Mouse (Mus musculus) spleen, adult 2 months (tissue): ENCODE results near the gene Nfix. TPM values are rescaled to one million over a fixed set of nuclear protein-coding genes. Genes with fewer than 3 reads are reported as not detected.

Source experiments
- DNase-seq, 2 experiments: peaks; one replicate each; pipeline versions ENCODE4 v3.0.0 to v3.0.0-alpha.2; 2012 to 2021; ENCODE audit warnings: low spot score in 2 of 2, low read depth in 1 of 2
- H3K27ac ChIP-seq: fragments of 200-500 bp; 2 replicates; pipeline ENCODE4 v1.5.1; 2012; ENCODE audit warnings: low read length, inconsistent platforms; ENCODE audit not compliant: insufficient read depth
- H3K27me3 ChIP-seq: fragments of 200-500 bp; 2 replicates; pipeline ENCODE4 v1.6.1; 2012; ENCODE audit warnings: mild to moderate bottlenecking, moderate library complexity, low read length, inconsistent platforms; ENCODE audit not compliant: control insufficient read depth, insufficient read depth
- H3K36me3 ChIP-seq: fragments of 200-500 bp; 2 replicates; pipeline ENCODE4 v1.6.1; 2012; ENCODE audit warnings: mild to moderate bottlenecking, low read length, inconsistent platforms; ENCODE audit not compliant: control insufficient read depth, insufficient read depth
- H3K4me1 ChIP-seq: fragments of 200-500 bp; 2 replicates; pipeline ENCODE4 v1.6.1; 2011; ENCODE audit warnings: inconsistent platforms; ENCODE audit not compliant: control insufficient read depth, insufficient read depth, insufficient read length
- H3K4me3 ChIP-seq: fragments of 200-500 bp; 2 replicates; pipeline ENCODE4 v1.5.1; 2011; ENCODE audit warnings: mild to moderate bottlenecking, inconsistent platforms; ENCODE audit not compliant: insufficient read depth, insufficient read length; ENCODE audit errors: extremely low read depth
- CTCF ChIP-seq: fragments of 200-500 bp; IDR thresholded peaks from 2 replicates; pipeline ENCODE4 v1.5.1; 2011; ENCODE audit warnings: mild to moderate bottlenecking, inconsistent platforms; ENCODE audit not compliant: insufficient read depth, insufficient read length, insufficient replicate concordance; ENCODE audit errors: extremely low read depth
- POLR2A ChIP-seq: fragments of 200-500 bp; IDR thresholded peaks from 2 replicates; pipeline ENCODE4 v1.6.1; 2011; ENCODE audit warnings: low read depth, low read length, inconsistent platforms
- WGBS: fragments of 180-500 bp; shearing (Covaris S2); methylation state at CpG from one replicate; pipeline ENCODE4 v1.1.7; 2018; 5-methylcytosine and 5-hydroxymethylcytosine counted together
- polyA plus RNA-seq: library from polyadenylated mRNA; depleted of rRNA; stranded (reverse); fragments of >200 nt; gene quantifications from 2 replicates; pipeline ENCODE4 v1.2.3, GENCODE M21; 2012

Nfix gene
- polyA plus RNA-seq, 1 experiment: 13.7 TPM

DNA sequence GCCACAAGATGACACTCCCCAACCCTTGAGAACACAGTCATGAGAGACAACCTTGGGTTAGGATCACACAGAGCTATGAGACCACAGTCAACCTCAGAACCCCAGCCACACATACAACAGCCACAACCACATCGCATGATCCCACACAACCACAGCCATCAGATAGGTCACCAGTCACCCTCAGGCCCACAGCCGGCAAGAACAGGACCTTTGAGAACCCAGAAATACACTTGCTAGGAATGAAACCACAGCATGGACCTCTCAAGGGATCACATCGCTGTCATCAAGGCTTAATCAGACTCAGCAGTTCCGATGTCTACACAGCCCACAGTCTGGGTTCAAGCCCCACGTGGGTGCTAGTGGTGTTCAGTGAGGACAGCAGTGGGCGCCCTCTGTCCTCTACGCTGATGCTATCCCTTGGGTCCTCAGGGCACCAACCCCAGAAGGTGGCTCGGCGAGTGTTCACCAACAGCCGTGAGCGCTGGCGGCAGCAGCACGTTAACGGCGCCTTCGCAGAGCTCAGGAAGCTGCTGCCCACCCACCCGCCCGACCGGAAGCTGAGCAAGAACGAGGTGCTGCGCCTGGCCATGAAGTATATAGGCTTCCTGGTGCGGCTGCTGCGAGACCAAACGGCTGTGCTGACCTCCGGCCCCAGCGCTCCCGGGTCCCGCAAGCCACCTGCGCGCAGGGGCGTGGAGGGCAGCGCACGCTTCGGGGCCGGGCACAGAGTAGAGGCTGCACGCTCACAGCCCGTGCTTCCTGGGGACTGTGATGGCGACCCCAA, 96.5 kb downstream of the Nfix start:
- Histone ChIP-seq H3K36me3 (0 out of 2 replicates have a peak, but pooled peaks cover 5% of the 10 kb centered on the region), H3K4me3 (peak overlapping the region; percentile 43; the same call in 1 of the 2 replicates), H3K27me3 (peaks cover 3% of the 10 kb centered on the region; the same call in 1 of the 2 replicates), H3K27ac (peak overlapping the region; percentile 98), H3K4me1 (peaks cover 57% of the 10 kb centered on the region)
- peak in 1 of 2 experiments; percentile 50 for DNase-seq
- TF ChIP-seq POLR2A (no peak), CTCF (no peak)
- 8% methylated on average over 38 of the region's 38 CpGs for WGBS

DNA sequence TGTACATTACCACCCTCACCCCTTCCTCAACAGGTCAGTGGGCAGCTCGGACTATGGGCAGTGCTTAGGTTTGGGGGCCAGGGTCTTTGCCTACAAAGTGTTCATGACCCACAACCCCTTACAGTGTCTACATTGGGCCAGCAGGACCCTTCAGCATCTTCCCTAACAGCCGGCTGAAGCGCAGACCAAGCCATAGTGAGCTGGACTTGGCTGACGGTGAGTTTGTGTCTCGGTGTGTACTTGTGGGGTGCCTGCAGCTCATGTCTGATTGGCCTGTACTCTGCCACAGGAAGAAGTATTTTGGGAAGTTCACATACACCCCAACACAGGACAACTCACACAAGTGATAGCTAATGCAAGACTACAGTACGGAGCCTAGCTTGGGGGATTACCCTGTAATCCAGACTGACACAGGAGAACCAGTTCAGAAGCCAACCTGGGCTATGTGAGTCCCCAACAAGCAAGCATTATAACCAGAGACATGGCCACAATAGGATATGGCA, 97.1 kb downstream of the Nfix start:
- DNase-seq: no peak
- Histone ChIP-seq H3K27ac (peak overlapping the region; percentile 98), H3K27me3 (peaks cover 3% of the 10 kb centered on the region; the same call in 1 of the 2 replicates), H3K4me1 (peaks cover 54% of the 10 kb centered on the region), H3K4me3 (peak overlapping the region; percentile 84), H3K36me3 (0 out of 2 replicates have a peak, but pooled peaks cover 5% of the 10 kb centered on the region)
- 22% methylated on average over 6 of the region's 6 CpGs for WGBS
- no peak for TF ChIP-seq POLR2A
- no peak for TF ChIP-seq CTCF

- no peak for DNase-seq
- 14% methylated on average over 9 of the region's 9 CpGs for WGBS
- peaks cover 5% of the 10 kb centered on the region; the same call in 1 of the 2 replicates for H3K36me3 ChIP-seq
- H3K27me3 ChIP-seq: peaks cover 3% of the 10 kb centered on the region; the same call in 1 of the 2 replicates
- H3K4me3 ChIP-seq: peak overlapping the region; percentile 84
- peak overlapping the region; percentile 98 for H3K27ac ChIP-seq
- H3K4me1 ChIP-seq: peaks cover 50% of the 10 kb centered on the region
- no peak for TF ChIP-seq POLR2A
- no peak for TF ChIP-seq CTCF
Measured at GRCm38 (mm10) chr8:84702561-84702960, 97.6 kb downstream of the Nfix start.

DNA sequence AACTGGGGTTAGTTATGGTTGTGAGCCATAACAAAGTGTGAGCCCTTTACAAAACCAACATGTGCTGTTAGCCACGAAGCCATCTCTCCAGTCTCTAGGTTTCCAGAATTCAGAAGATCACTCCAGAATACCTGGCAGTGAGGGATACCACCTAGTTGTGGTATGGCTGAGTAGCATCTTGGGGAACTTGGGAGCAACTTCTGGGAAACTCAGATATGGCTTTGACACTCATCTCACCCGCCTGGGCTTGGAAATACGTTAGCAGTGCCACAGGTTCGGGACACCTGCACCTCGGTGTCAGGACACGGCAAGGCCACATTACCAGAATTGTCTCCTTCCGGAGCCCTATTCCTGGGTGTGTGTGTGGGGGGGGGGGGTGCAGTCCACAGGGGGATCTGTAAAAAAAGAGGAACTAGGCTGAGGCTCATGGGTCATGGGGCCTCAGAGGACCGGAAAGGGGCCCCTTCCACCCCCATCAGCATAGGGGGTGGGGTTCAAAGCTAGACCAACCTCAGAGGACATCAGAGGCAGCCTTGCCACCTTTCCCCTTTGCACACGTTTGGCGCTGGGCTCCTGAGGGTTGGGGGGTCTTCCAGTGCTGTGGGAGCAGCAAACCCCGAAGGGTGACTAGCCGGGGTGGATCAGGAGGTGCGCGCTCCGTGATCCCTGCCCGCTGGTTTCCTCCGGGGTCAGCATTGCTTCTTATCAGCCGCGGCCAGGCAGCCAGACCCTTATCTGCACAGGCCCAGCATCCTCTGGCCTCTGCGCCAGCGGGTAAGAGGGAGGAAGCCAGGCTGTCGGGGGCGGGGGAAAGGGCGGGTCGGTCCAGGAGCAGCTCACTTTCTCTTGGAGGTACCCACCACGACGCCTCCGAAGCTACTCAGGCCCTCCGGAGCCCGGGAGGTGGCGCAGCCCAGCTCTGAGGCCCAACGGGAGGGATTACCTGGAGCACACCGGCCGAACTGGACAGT, 98.9 kb downstream of the Nfix start, which contains the start of gene Lyl1:
Lyl1 (plus strand) TSS at position 517 of the 971 bp plus-strand sequence.
- H3K4me3 ChIP-seq: peak within 1 kb of the TSS; percentile 84
- 3% methylated on average over 34 of the region's 34 CpGs for WGBS
- peak within 1 kb of the TSS; percentile 98 for H3K27ac ChIP-seq
- no peaks in the 10 kb centered on the region for H3K27me3 ChIP-seq
- no peak for TF ChIP-seq CTCF
- peak; percentile 59 for TF ChIP-seq POLR2A
- H3K4me1 ChIP-seq: peaks cover 40% of the 10 kb centered on the region
- DNase-seq: peak; percentile 77 to 78
- H3K36me3 ChIP-seq: peaks cover 8% of the 10 kb centered on the region

GRCm38 (mm10) chr8:84700526-84700925, 99.6 kb downstream of the Nfix start:
- H3K27ac ChIP-seq: peak overlapping the region; percentile 83
- peaks cover 38% of the 10 kb centered on the region for H3K4me1 ChIP-seq
- TF ChIP-seq CTCF (no peak), POLR2A (no peak)
- no peak for DNase-seq
- H3K4me3 ChIP-seq: no peak overlapping the region
- H3K27me3 ChIP-seq: no peaks in the 10 kb centered on the region
- H3K36me3 ChIP-seq: peaks cover 8% of the 10 kb centered on the region
- 19% methylated on average over 5 of the region's 5 CpGs for WGBS

- Histone ChIP-seq H3K27me3 (no peaks in the 10 kb centered on the region), H3K36me3 (peaks cover 8% of the 10 kb centered on the region), H3K4me1 (peaks cover 33% of the 10 kb centered on the region), H3K4me3 (no peak overlapping the region), H3K27ac (peak overlapping the region; percentile 83)
- WGBS: 9% methylated on average over 7 of the region's 7 CpGs
- TF ChIP-seq POLR2A (no peak), CTCF (peak; percentile 42; the same call in 1 of the 2 replicates)
- peak in 1 of 2 experiments; percentile 65 for DNase-seq
Measured at GRCm38 (mm10) chr8:84699861-84700322, 100.3 kb downstream of the Nfix start.
